Mouse (Mus musculus) adrenal gland, adult 2 months (tissue): ENCODE measurements around the gene Mcrip2. TPM values are rescaled to one million over a fixed set of nuclear protein-coding genes. Genes with fewer than 3 reads are reported as not detected.

Experiments
- DNase-seq: peaks from one replicate; pipeline ENCODE4 v3.0.0; 2021
- microRNA-seq, 2 experiments: library from miRNA; unstranded; fragments of <30 nt; microRNA quantifications; one replicate each; pipeline ENCODE4 v1.2.0; 2021
- polyA plus RNA-seq: library from polyadenylated mRNA; depleted of rRNA; stranded (reverse); fragments of >200 nt; gene quantifications from 2 replicates; pipeline ENCODE4 v1.2.3, GENCODE M21; 2012; rRNA removed
- total RNA-seq, 2 experiments: library from RNA; stranded (reverse); gene quantifications; 2 replicates each; pipeline ENCODE4 v1.2.3; 2021

The Mcrip2 gene
- total and polyA plus RNA-seq, 3 experiments: 302 to 1,757 (median 466) TPM

- peak; percentile 75 for DNase-seq
Measured at GRCm38 (mm10) chr17:25817662-25818061, 50.9 kb downstream of the Mcrip2 start.

Small RNA genes within 50 kb of the gene (microRNA-seq; reads per million reads assigned to microRNA genes)
- gene Mir3082: 1.3 to 2.1 reads per million in 2 experiments

Other genes with a start within 250 kb of the Mcrip2 start
- gene Gng13, start 151.6 kb downstream of the Mcrip2 start, total RNA-seq: 1 to 10 TPM; 1.1 to 1.4 TPM
- not detected in 2 replicates for gene Gng13, start 151.6 kb downstream of the Mcrip2 start, polyA plus RNA-seq
- 1 to 10 TPM; 1.8 to 2.3 TPM for gene Chtf18, start 141.3 kb downstream of the Mcrip2 start, total RNA-seq
- gene Chtf18, start 141.3 kb downstream of the Mcrip2 start, polyA plus RNA-seq: 3.0 and 4.1 TPM in 2 replicates
- 10 to 100 TPM; 10.3 to 14.6 TPM for gene Rpusd1, start 141.1 kb downstream of the Mcrip2 start, total RNA-seq
- 87.7 and 100 TPM in 2 replicates for gene Rpusd1, start 141.1 kb downstream of the Mcrip2 start, polyA plus RNA-seq
- gene Mslnl, start 132.7 kb downstream of the Mcrip2 start, total RNA-seq: not detected
- gene Mslnl, start 132.7 kb downstream of the Mcrip2 start, polyA plus RNA-seq: 0.18 and 0.26 TPM in 2 replicates
- 10 to 100 TPM in 1 of 2 experiments, 1 to 10 TPM in 1; 6.0 to 10.3 TPM for gene Msln, start 114.4 kb downstream of the Mcrip2 start, total RNA-seq
- gene Msln, start 114.4 kb downstream of the Mcrip2 start, polyA plus RNA-seq: 4.1 and 5.2 TPM in 2 replicates
- 10 to 100 TPM; 31.0 to 31.2 TPM for gene Narfl, start 95.0 kb downstream of the Mcrip2 start, total RNA-seq
- 18.9 and 22.1 TPM in 2 replicates for gene Narfl, start 95.0 kb downstream of the Mcrip2 start, polyA plus RNA-seq
- gene Haghl, start 83.1 kb downstream of the Mcrip2 start, total RNA-seq: 10 to 100 TPM; 16.6 to 33.7 TPM
- 67.2 and 70.8 TPM in 2 replicates for gene Haghl, start 83.1 kb downstream of the Mcrip2 start, polyA plus RNA-seq
- not detected for gene Ccdc78, start 82.2 kb downstream of the Mcrip2 start, total RNA-seq
- 0.11 TPM in 2 replicates for gene Ccdc78, start 82.2 kb downstream of the Mcrip2 start, polyA plus RNA-seq
- gene Fam173a, start 75.9 kb downstream of the Mcrip2 start, total RNA-seq: 10 to 100 TPM; 52.0 to 81.1 TPM
- gene Fam173a, start 75.9 kb downstream of the Mcrip2 start, polyA plus RNA-seq: 125 and 146 TPM in 2 replicates
- gene AC134908.4, start 73.1 kb downstream of the Mcrip2 start, total RNA-seq: 1 to 10 TPM in 1 of 2 experiments, not detected in 1; 1.2 TPM
- 0.96 TPM in 1 of 2 replicates, not detected in the other for gene AC134908.4, start 73.1 kb downstream of the Mcrip2 start, polyA plus RNA-seq
- gene Metrn, start 71.6 kb downstream of the Mcrip2 start, total RNA-seq: 10 to 100 TPM; 16.8 to 33.1 TPM
- gene Metrn, start 71.6 kb downstream of the Mcrip2 start, polyA plus RNA-seq: 121 and 176 TPM in 2 replicates
- gene Fbxl16, start 59.7 kb downstream of the Mcrip2 start, total RNA-seq: 10 to 100 TPM; 26.6 to 54.4 TPM
- 60.7 and 90.6 TPM in 2 replicates for gene Fbxl16, start 59.7 kb downstream of the Mcrip2 start, polyA plus RNA-seq
- 10 to 100 TPM; 19.1 to 20.8 TPM for gene Wdr24, start 45.1 kb downstream of the Mcrip2 start, total RNA-seq
- gene Wdr24, start 45.1 kb downstream of the Mcrip2 start, polyA plus RNA-seq: 29.5 and 38.3 TPM in 2 replicates
- 100 to 1,000 TPM in 1 of 2 experiments, 10 to 100 TPM in 1; 99.4 to 111 TPM for gene Jmjd8, start 39.9 kb downstream of the Mcrip2 start, total RNA-seq
- gene Jmjd8, start 39.9 kb downstream of the Mcrip2 start, polyA plus RNA-seq: 99.1 and 121 TPM in 2 replicates
- gene Stub1, start 35.4 kb downstream of the Mcrip2 start, total RNA-seq: 100 to 1,000 TPM; 149 to 184 TPM
- gene Stub1, start 35.4 kb downstream of the Mcrip2 start, polyA plus RNA-seq: 224 and 236 TPM in 2 replicates
- gene Rhbdl1, start 31.5 kb downstream of the Mcrip2 start, total RNA-seq: 10 to 100 TPM in 1 of 2 experiments, 1 to 10 TPM in 1; 9.8 to 47.1 TPM
- gene Rhbdl1, start 31.5 kb downstream of the Mcrip2 start, polyA plus RNA-seq: 88.1 and 142 TPM in 2 replicates
- 10 to 100 TPM; 14.0 to 16.3 TPM for gene Gm20683, start 27.0 kb downstream of the Mcrip2 start, total RNA-seq
- 192 and 239 TPM in 2 replicates for gene Gm20683, start 27.0 kb downstream of the Mcrip2 start, polyA plus RNA-seq
- 100 to 1,000 TPM; 107 to 127 TPM for gene Rhot2, start 23.9 kb downstream of the Mcrip2 start, total RNA-seq
- 180 and 193 TPM in 2 replicates for gene Rhot2, start 23.9 kb downstream of the Mcrip2 start, polyA plus RNA-seq
- 10 to 100 TPM; 13.9 to 15.1 TPM for gene Wdr90, start 7.3 kb downstream of the Mcrip2 start, total RNA-seq
- gene Wdr90, start 7.3 kb downstream of the Mcrip2 start, polyA plus RNA-seq: 75.1 and 83.0 TPM in 2 replicates
- gene Mettl26, start 6.3 kb upstream of the Mcrip2 start, total RNA-seq: 100 to 1,000 TPM in 1 of 2 experiments, 10 to 100 TPM in 1; 90.9 to 141 TPM
- 350 and 376 TPM in 2 replicates for gene Mettl26, start 6.3 kb upstream of the Mcrip2 start, polyA plus RNA-seq
- gene Wfikkn1, start 12.1 kb upstream of the Mcrip2 start, total RNA-seq: 1 to 10 TPM in 1 of 2 experiments, under 1 TPM in 1; 0.52 to 2.1 TPM
- 2.1 and 2.5 TPM in 2 replicates for gene Wfikkn1, start 12.1 kb upstream of the Mcrip2 start, polyA plus RNA-seq
- gene Rab40c, start 51.0 kb upstream of the Mcrip2 start, total RNA-seq: 10 to 100 TPM; 21.1 to 27.3 TPM
- gene Rab40c, start 51.0 kb upstream of the Mcrip2 start, polyA plus RNA-seq: 52.1 and 68.8 TPM in 2 replicates
- gene Pigq, start 76.2 kb upstream of the Mcrip2 start, total RNA-seq: 100 to 1,000 TPM; 105 to 121 TPM
- gene Pigq, start 76.2 kb upstream of the Mcrip2 start, polyA plus RNA-seq: 160 and 187 TPM in 2 replicates
- not detected for gene Nhlrc4, start 76.2 kb upstream of the Mcrip2 start, total RNA-seq
- not detected in 2 replicates for gene Nhlrc4, start 76.2 kb upstream of the Mcrip2 start, polyA plus RNA-seq
- not detected for gene A930017K11Rik, start 83.8 kb upstream of the Mcrip2 start, total RNA-seq
- 0.13 TPM in 1 of 2 replicates, not detected in the other for gene A930017K11Rik, start 83.8 kb upstream of the Mcrip2 start, polyA plus RNA-seq
- 10 to 100 TPM; 16.3 to 18.1 TPM for gene Capn15, start 117.0 kb upstream of the Mcrip2 start, total RNA-seq
- gene Capn15, start 117.0 kb upstream of the Mcrip2 start, polyA plus RNA-seq: 49.0 and 51.5 TPM in 2 replicates
- 10 to 100 TPM; 21.8 to 22.5 TPM for gene Rab11fip3, start 200.8 kb upstream of the Mcrip2 start, total RNA-seq
- 23.8 and 30.7 TPM in 2 replicates for gene Rab11fip3, start 200.8 kb upstream of the Mcrip2 start, polyA plus RNA-seq
- 10 to 100 TPM; 24.2 to 25.2 TPM for gene Decr2, start 221.6 kb upstream of the Mcrip2 start, total RNA-seq
- gene Decr2, start 221.6 kb upstream of the Mcrip2 start, polyA plus RNA-seq: 8.5 and 10.2 TPM in 2 replicates
- gene Nme4, start 226.8 kb upstream of the Mcrip2 start, total RNA-seq: 1 to 10 TPM; 2.5 to 5.1 TPM
- 19.4 and 23.9 TPM in 2 replicates for gene Nme4, start 226.8 kb upstream of the Mcrip2 start, polyA plus RNA-seq
- 1 to 10 TPM; 7.8 to 8.4 TPM for gene Tmem8, start 244.5 kb upstream of the Mcrip2 start, total RNA-seq
- 25.4 and 26.9 TPM in 2 replicates for gene Tmem8, start 244.5 kb upstream of the Mcrip2 start, polyA plus RNA-seq